Mouse (Mus musculus) CH12.LX (cell line): ENCODE results near the gene Aldh1b1.

Experiments
- EP300 ChIP-seq: IDR thresholded peaks from 2 replicates; pipeline ENCODE4 v1.6.1; 2011; ENCODE audit warnings: low read length, improper control_type of control experiment
- PAX5 ChIP-seq: IDR thresholded peaks from 2 replicates; pipeline ENCODE4 v1.6.1; 2012; ENCODE audit warnings: low read length, inconsistent platforms, mixed read lengths
- ZKSCAN1 ChIP-seq: IDR thresholded peaks from 2 replicates; pipeline ENCODE4 v1.6.1; 2012; ENCODE audit warnings: low read depth, inconsistent platforms, low read length, improper control_type of control experiment, borderline replicate concordance

DNA sequence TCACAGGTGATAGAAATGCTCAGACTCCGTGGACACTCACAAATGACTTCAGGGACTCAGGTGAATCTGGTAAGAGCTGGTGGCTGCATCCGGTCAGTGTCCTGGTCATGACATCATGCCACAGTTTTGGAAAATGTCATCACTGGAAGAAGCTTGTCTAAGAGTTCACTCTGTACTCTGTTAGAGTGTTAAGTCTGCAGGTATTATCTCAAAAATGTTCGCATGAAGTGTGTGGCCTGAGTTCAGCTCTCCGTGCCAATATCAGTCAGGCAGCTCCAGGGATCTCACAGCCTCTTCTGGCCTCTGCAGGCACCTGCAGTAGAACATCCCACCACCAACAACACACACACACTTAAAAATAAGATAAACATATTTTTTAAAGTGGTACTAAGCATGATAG, 36.2 kb upstream of the Aldh1b1 start:
- TF ChIP-seq PAX5 (no peak), EP300 (no peak), ZKSCAN1 (no peak)
